Mouse (Mus musculus): ENCODE data around the gene Trrap.
A peak's percentile ranks its signal among the peaks of the same experiment; 100 is the strongest.

Trrap gene

DNA sequence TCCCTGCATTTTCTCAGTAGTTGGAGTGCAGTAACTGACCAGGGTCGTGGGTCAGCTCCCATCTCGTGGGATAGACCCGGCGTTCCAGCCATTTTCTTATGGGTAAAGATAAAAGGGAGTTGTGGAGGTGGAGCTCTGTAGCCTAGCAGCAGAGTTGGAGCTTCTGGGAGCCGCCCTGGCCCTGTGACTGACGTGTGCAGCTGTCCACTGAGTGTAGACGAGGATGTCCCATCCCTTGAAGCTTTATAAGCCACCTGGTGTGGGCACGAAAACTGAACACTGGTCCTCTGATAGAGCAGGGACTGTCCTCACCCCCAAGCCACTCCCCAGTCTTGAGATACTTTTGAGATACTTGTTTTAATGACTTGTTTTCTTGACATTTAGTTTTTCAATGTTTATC lies 13.1 kb downstream of the Trrap start:
- DNase-seq (ENCODE audit: low spot score in 2 of 2) = no peak

DNA sequence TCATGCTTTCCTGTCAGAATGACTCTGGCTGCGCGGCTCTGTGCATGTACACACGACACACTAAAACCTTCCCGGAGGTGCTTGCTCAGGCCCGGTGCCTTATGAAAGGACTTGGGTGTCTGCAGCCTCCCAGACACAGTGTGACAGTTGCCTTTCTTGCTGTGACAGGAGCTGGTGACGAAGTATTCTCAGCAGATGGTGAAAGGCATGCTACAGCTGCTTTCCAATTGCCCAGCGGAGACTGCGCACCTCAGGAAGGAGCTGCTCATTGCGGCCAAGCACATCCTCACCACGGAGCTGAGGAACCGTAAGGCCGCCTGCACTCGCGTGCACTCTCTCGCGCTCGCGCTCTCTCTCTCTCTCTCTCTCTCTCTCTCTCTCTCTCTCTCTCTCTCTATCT lies 18.9 kb downstream of the Trrap start:
- DNase-seq (ENCODE audit: low spot score in 2 of 2) = peak in 1 of 2 experiments; percentile 39

DNA sequence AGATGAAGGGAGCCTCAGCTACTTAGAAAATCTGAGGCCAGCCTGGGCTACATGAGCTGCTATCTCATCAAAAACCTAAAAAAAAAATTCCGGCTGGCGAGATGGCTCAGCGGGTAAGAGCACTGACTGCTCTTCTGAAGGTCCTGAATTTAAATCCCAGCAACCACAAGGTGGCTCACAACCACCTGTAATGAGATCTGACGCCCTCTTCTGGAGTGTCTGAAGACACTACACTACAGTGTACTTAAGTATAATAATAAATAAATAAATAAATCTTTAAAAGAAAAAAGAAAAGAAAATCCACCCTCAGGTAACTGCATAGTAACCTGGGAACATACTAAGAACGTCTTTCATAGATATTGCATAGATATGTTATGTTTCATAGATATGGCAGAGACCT lies 25.8 kb downstream of the Trrap start:
- no peak for DNase-seq (ENCODE audit: low spot score in 2 of 2)

DNA sequence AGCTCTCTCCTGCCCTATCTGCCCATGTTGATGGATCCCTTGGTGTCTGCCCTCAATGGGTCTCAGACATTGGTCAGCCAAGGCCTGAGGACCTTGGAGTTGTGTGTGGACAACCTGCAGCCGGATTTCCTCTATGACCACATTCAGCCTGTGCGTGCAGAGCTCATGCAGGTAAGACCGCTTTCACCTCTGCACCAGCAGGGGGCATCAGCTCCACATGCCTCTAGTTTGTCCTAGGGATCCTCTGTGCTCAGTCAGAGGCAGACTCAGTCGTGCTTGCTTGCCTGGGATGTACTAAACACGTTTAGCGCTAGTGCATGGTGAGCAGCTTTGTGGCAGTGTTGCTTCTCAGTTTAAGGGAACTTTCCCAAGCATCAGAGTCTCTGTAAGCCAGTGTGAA lies 27.2 kb downstream of the Trrap start:
- DNase-seq (ENCODE audit: low spot score in 2 of 2) = peak; percentile 29 to 39

DNA sequence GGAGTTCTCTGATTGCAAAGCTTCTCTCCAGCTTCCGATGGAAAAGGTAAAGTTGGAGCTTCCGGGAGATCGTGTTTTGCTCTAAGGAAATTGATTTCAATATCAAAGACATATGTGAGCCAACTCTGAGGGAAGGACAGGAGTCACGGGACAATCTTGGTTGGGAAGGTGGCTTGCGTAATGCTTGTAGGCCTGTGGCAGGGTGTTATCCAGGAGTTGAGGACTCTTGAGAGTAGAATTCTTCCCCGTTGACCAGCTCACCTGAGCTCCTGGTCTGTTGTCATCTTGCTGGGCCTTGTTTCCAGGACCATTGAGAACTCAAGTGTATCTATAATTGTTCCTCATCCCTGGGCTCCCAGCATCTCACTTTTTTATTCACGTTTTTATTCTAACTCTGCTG lies 29.6 kb downstream of the Trrap start:
- DNase-seq (ENCODE audit: low spot score in 2 of 2) = no peak

DNA sequence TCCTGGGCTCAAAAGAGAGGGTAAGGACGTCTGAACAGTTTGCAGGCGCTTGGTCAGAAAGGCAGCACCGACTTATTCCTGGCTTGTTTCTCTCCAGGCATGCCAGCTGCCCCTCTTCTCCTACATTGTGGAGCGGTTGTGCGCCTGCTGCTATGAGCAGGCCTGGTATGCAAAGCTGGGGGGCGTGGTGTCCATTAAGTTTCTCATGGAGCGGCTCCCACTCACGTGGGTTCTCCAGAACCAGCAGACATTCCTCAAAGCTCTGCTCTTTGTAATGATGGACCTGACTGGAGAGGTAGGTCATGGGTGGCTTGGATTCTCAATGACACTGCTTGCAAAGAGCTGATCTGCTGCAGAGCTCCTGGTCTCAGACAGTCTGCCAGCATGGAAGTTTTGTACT lies 35.5 kb downstream of the Trrap start:
- DNase-seq (ENCODE audit: low spot score in 2 of 2) = no peak

DNA sequence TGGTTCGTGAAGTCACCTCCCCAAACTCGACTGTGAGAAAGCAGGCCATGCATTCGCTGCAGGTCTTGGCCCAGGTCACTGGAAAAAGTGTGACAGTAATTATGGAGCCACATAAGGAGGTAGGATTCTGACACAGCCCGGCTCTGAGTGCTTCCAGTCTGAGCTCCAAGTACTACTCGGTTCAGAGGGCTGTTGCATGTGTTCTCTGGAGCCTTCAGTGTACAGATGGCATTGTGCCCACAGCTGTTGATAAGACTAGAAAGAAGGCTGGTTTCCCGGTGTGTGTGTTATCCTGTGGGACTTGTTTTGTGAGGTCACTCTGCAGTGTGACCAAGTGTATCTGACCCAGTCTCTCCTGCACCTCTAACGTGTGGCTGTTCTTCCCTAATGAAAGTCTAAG lies 36.6 kb downstream of the Trrap start:
- no peak for DNase-seq (ENCODE audit: low spot score in 2 of 2)

DNA sequence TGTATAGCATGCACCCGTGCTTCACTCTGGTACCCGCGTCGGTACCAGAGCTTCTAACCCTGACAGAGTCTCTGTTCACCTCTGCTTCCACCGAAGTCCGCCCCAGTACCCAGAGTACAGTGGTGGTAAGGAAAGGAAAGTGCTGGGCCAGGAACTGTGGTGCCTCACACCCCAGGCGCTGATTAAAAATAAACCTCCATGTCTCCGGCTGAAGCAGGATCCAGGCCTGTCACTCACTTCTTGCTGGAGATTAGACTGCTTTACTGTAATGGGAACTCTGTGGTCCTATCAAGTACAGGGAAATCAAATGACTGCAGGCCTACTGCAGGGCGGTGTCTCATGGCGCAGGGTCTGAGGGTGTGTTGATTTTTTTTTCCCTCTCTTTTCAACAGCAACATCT lies 39.4 kb downstream of the Trrap start:
- no peak for DNase-seq (ENCODE audit: low spot score in 2 of 2)

DNA sequence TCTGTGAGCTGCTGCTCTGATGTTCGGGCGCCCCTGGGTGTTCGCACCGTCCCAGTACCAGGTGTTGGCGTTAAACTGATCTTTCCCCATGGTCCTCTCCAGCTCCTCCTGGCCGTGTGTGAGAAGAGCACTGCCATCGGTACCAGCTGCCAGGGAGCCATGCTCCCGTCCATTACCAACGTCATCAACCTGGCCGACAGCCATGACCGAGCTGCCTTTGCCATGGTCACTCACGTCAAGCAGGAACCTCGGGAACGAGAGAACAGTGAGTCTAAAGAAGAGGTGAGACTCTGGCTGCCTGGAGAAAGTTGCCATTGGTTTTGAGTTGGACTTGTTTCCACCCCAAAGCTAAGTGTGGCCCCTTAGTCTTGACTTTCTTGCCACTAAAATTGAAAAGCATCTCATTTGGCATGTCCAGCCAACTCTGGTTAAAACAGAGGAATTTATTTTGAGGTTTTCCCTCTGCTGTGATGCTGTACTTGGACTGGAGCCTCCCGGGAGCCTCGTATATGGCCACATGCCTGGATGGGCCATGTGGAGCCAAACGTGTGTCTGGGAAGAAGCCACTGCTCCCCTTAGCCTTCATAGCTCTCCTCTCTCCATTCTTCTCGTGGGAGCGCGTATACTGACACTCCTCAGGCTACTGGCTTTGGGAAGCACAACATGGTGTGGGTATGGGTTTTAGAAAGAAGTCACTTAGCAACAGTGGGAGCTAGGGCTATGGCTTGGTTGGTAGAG lies 61.0 kb downstream of the Trrap start:
- no peak for DNase-seq (ENCODE audit: low spot score in 2 of 2)

DNA sequence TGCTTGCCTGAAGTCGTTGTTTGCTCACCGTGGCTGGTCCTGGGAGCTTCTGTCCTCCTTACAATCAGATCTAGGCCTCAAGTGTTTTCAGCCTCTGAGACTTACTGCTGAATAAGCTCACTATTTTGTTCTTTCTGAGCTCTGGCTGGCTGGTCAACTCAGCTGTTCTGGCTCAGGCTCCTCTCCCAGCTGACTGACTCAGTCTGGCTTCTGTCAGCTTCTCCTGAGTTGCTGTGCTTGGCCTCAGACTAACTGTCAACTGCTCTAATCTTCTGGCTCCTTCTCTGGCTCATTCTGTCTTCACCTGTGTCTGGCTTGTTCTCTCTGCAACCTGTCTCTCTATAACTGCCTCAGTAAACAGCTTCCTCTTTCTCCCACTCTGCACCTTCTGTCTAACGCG lies 62.1 kb downstream of the Trrap start:
- no peak for DNase-seq (ENCODE audit: low spot score in 2 of 2)

DNA sequence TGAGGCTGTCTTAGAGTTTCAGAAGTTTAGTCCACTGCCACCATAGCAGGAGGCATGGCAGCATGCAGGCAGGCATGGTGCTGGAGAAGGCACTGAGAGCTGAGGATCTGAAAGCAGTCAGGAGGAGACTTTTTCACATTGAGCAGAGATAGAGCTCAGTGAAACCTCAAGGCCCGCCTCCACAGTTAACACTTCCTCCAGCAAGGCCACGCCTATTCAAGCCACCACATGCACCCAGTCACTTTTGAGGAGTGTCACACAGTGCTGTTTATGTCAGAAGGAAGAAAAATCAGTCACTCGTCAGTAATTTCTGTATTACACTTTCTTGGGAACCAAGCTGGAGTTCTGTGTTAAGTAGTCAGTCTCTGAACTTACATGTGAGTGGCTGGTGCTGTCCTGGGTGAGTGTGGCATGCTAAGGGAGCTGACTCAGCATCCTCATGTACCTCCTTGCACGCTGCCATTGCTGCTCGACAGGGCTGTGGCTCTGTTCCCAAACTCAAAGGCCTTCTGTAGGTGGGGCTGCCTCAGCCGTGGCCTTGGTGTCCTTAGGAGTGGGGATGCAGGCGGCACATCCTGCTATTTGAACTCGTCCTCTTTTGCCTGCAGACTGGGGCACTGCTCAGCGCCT lies 64.4 kb downstream of the Trrap start:
- no peak for DNase-seq (ENCODE audit: low spot score in 2 of 2)

DNA sequence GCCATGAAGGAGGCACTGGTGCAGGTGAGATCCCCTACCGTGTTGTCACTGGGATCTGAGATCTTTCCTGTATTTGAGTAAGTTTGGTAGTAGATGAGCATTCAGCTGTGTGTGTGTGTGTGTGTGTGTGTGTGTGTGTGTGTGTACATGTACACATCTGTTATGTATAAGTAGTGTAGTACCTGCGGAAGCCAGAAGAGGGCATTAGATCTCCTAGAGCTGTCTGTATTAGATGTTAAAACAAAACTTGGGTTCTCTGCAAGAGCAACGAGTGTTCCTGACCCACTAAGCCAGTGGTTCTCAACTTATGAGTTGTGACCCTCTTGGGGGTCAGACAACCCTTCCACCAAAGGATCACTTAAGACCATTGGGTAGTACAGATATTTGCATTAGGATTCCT lies 68.6 kb downstream of the Trrap start:
- peak in 1 of 2 experiments; percentile 38 for DNase-seq (ENCODE audit: low spot score in 2 of 2)

DNA sequence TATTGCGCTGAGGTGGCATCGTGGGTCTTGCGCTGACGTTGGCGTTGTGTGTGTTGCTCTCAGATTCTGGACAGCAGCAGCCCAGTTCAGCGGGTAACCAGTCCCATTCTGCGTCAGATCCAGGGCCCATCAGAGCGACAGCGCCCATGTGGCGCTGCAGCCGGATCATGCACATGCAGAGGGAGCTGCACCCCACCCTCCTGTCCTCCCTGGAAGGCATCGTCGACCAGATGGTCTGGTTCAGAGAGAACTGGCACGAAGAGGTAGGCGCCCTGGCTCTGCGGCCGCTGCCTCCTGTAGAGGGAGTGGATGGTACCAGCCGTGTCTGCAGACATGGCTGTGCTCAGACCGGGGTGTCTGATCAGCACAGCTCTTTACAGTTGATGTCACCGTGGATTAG lies 77.8 kb downstream of the Trrap start:
- DNase-seq (ENCODE audit: low spot score in 2 of 2) = no peak

DNA sequence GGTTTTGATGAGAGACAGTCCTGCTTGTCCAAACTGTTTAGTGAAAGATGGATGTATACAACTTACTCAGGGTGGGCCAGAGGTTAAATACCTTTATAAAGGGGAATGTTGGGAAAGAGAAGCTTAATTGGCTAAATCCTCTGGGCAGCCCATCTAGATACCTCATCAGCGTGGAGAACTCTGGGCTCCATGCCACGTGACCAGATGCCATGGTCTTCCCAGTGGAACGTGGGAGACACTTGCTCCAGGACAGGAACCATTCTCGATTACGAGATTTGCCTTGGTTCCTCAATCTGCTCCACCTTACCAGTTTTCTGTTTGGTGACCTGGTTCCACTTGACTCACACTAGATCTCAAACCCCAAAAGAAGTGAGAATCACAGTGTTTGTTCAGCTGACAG lies 81.2 kb downstream of the Trrap start:
- DNase-seq (ENCODE audit: low spot score in 2 of 2) = no peak

DNA sequence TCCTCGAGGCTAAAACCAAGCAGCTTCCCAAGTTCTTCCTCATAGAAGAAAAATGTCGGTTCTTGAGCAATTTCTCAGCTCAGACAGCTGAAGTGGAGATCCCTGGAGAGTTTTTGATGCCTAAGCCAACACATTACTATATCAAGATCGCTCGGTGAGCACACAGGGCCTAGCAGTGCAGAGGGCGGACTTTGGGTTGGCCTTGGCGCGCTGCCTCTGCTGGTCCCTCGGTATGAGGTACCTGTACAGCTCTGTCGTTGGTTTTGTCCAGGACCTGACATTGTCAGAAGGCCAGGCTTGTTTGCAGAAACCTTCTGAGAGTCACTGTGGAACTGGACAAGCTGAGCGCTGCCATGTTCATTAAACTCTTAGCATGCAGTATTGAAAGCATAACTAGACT lies 82.4 kb downstream of the Trrap start:
- no peak for DNase-seq (ENCODE audit: low spot score in 2 of 2)

DNA sequence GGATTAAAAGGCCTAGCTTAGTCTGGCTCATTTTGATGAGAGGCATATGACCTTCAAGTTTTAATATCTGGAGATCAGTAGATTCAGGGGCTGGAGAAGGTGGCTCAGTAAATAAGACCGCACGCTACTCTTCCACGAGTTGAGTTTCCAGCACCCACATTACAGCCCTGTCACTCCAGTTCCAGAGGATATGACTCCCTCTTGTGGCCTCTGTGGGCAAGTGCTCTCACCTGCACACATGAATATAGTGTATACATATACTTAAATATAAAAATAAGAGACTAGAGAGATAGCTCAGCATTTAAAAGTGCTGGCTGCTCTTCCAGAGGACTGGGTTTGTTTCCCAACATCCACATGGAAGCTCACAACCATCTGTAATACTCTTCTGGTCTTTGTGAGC lies 84.3 kb downstream of the Trrap start:
- no peak for DNase-seq (ENCODE audit: low spot score in 2 of 2)

DNA sequence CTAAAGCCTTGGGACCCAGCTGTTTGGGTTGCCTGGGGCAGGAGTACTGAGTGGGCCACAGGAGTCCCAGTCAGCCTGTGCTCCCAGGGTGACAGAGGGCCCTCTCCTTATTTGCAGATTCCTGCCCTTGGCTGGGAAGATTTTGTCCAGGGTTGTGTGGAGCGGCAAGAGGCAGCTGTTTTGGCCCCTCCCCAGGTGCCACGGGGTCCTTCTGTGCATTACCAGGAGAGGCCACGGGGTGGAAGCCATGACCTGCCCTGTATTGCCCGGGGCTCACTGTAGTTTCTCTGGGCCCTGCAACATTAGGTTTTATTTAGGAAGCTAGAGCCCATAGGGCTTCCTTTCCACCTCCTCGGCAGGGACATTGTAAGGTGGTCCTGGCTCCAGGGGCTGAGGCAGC lies 86.4 kb downstream of the Trrap start:
- DNase-seq (ENCODE audit: low spot score in 2 of 2) = no peak

DNA sequence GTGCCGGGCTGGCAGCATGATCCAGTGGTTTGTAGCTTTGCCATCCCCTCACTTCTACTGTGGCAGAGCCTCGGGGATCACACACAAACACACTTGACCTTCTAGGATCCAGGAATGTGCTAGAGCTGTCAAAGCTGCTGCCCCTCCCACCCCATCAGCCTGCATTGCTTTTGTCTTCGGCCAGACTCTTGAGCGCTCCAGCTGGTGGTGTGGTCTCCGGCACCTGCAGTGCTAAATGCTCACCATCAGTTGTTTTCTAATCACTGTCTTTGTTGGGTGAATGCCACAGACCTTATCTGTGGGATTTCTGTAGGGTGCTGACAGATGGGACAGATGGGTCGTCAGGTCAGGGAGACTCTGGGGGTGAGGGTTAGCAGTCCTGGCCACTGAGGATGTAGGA lies 88.4 kb downstream of the Trrap start:
- no peak for DNase-seq (ENCODE audit: low spot score in 2 of 2)

DNA sequence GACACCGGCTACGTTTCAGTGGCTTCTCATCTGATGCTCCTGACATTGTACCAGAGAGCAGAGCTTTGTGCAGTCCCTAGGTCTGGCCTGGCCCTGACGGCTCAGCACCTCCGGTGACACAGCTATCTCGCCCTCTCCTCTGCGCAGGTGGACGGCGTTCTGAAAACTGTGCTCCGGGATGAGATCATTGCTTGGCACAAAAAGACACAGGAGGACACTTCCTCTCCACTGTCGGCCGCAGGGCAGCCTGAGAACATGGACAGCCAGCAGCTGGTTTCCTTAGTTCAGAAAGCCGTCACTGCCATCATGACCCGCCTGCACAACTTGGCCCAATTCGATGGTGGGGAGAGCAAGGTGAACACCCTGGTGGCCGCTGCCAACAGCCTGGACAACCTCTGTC lies 91.0 kb downstream of the Trrap start:
- DNase-seq (ENCODE audit: low spot score in 2 of 2) = no peak

DNA sequence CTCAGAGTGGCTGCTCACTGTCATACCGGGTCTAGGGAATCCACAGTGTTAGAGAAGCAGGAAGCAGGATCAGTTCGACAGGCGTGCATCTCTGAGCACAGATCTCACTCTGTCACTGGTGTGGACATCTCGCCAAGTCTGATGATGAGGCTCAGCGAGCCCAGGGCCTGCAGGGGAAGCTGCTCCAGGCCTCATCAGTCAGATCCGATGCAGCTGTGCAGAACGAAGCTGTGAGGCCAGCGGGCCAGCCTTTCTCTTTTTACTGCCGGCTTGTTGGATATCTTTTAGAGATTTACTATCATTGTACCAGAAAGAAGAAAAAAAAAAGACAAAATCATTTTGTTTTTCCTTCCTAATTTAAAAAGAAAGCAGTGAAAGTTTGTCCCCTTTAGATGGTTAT lies 91.8 kb downstream of the Trrap start:
- no peak for DNase-seq (ENCODE audit: low spot score in 2 of 2)

DNA sequence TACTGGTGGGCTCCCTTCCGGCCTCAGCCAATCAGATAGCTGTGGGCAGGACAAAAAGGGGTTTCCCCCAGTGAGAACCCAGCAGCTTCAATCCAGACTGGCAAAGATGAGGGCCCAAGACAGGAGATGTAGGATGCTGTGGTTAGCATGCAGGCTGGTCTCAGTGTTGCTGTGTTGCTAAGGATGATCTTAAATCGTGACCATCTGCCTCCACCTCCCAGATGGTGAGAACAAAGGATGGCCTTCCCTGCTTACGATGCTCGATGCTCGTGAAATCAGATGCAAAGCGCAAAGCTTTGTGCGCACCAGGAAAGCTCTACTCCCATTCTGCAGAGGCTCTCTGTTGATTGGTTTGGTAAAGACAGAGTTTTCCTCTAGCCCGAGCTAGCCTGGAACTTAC lies 93.4 kb downstream of the Trrap start:
- DNase-seq (ENCODE audit: low spot score in 2 of 2) = peak in 1 of 2 experiments; percentile 35

DNA sequence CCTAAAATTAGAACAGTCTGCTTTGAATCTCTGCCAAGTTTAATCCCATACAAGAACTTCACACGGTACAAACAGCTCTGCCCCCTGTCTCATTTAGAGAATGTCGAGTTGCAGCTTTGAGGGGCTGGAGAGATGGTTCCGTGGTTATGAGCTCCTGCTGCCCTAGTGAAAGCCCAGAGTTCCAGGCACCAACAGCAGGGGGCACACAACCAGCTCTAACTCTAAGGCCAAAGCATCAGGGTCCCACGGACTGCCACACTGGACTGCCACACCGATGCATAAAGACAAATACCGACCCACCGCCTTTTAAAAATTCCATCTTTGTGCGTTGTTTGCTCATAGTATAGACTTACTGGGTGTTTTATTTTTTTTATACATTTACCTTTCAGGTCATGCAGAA lies 99.4 kb downstream of the Trrap start:
- no peak for DNase-seq (ENCODE audit: low spot score in 2 of 2)

DNA sequence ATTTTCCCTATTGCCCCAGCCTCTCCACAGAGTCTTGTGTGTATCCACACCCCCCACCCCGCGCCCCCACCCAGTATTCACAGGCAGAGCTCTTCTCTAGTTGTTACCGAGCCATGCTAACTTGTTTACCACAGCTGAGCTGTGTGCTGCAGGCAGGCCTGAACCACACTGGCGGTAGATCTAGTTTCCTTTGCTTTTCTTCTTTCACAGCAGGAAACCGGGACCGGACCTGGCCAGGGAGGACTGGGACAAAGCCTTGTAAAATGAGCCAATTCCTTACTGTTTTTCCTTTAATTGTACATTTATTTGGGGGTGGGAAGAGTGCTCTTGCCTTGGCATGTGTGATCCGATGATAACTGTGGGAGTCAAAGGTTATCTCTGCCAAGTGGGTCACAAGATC lies 101.9 kb downstream of the Trrap start:
- DNase-seq (ENCODE audit: low spot score in 2 of 2) = no peak

DNA sequence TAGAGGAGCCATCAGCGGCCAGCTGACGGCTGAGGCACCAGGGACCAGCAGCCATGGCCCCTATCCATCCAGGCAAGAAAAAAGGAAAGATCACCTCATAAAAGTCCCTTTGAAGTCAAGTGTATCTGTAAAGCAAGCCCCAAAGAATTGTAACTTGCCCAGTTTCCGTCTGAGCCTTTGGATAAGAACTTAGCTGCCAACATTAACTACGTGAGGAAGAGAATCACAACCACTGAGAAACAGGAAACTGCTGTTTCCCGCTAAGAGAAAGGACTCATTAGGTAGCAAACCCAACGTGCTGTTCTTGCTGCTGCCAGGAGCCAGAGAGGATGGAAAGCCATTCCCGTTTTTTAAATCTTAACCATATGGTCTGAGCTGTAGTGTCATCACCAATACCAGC lies 103.2 kb downstream of the Trrap start:
- DNase-seq (ENCODE audit: low spot score in 2 of 2) = no peak
